Mouse (Mus musculus): ENCODE data around the gene Dpm3.

The Dpm3 gene

GRCm38 (mm10) chr3:89298908-89299307, 39.8 kb downstream of the Dpm3 start:
- no peak for DNase-seq

DNA sequence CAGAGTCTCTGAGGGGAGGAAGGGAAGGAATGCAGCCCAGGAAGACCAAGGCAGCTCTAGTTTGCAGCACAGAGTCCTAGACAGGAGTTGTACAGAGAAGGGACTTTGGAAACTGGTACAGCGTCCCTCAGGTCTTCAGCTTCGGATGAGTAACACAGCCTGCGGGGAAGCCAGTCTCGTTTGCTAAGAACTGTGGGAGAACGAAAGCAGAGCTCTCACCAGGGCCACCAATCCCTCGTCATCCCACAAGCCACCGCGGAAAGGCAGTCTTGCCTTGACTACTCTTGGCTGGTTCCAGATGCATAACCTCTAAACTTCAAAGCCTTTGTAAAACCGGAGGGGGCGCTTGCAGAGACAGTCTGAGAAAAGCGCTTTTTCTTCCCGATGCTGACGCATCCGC, 40.3 kb downstream of the Dpm3 start:
- DNase-seq: no peak

GRCm38 (mm10) chr3:89300071-89300470, 40.9 kb downstream of the Dpm3 start:
- DNase-seq: no peak

- DNase-seq: no peak
These were observed 41.4 kb downstream of the Dpm3 start for GRCm38 (mm10) chr3:89300514-89300913.

GRCm38 (mm10) chr3:89304440-89304839, 45.3 kb downstream of the Dpm3 start:
- no peak for DNase-seq

GRCm38 (mm10) chr3:89305105-89305504, 45.9 kb downstream of the Dpm3 start:
- DNase-seq: no peak

DNA sequence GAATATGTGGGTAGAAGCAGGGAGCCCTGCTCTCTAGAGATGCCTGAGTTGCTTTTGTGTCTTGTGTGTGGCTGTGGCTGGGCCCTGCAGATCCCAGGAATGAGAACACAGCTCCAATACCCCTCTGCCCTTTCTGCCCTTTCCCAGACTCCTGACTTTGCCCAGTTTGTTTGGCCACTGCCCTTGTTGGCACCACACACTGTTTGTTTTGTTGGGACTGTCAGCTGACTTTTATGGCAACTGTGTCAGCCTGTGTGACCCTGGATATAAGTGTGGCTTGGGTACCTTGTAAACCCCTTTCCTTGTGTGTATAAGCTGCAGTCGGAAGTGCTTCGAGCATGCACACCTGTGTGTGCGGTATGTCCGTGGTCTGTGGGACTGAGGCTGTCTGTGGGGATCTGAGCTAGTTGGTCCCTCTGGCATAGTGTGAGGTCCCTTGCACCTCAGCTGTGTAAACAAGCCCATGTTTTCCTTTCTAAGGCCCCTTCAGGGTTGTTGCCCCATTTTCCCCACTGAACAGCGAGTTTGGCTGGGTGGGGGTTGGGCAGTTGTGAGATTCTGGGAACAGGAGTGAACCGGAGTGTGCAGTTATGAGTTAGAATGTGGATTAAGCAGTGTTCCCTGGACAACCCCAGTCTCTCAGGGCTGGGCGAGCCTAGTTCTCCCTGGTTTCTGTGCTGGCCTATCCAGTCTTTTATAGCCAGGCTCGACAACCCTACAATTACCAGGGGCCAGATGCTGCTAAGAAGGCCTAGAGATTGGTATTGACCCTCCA, 46.6 kb downstream of the Dpm3 start:
- DNase-seq: no peak

GRCm38 (mm10) chr3:89308089-89308488, 48.9 kb downstream of the Dpm3 start:
- peak; percentile 67 to 70 for DNase-seq

- no peak for DNase-seq
These were observed 55.2 kb downstream of the Dpm3 start for GRCm38 (mm10) chr3:89314340-89314739.

DNA sequence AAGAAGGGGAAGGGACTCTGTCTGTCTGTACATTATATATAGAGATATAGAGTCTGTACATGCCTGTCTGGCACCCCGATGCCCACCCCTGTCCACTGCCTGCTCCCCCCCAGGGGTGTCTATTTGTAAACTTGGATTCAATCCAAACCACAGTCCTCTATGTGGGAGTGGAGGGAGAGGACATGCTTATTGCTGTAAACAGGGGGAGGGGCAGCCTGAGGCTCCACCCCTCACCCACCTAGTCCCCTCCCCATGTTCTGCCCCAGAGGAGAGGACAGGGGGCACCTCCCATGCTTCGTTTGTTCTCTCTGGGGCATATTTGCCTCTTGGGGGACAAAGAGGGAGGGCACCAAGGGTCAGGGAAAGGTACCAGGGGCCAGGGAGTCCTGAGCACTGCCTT, 55.6 kb downstream of the Dpm3 start:
- DNase-seq: no peak

DNA sequence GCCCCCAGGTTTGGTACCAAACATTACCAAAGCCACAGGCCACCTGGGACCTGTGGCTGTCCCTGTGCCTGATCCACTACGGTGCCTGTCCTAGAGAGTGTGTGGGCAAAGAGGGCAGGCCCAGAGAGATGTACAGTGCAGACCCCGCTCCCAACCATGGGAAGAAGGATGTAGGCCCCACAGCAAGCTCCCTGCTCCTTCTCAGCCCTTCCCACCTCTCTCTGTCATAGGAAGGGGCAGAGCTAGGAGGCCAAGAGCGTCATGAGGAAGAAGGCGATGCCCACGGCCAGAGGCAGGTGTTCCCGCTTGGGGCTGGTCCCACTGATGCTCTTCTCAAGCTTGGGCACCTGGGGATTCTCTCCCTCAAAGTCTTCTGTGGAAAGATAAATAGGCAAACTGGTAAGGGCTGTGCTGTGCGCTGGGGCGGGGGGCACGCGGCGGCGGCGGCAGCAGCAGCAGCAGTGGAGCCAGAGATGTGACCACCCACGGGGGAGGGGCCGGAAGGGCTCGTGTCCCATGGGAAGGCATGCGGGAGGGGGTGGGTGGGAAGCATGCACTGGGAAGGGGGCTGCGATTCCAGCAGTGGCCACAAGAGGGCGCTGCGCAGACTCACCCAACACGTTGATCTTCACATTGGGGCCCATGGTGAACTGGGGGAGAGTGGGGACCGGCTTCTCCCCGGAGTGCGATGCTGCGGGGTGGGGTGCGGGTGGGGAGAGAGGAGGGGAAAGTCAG, 56.2 kb downstream of the Dpm3 start:
- peak; percentile 76 to 80 for DNase-seq

GRCm38 (mm10) chr3:89315930-89316831, 57.0 kb downstream of the Dpm3 start:
- DNase-seq: no peak

Data from cerebellum, postnatal 36 days (tissue).